Mouse (Mus musculus): ENCODE measurements around the gene Zwilch. TPM values are rescaled to one million over a fixed set of nuclear protein-coding genes. Genes with fewer than 3 reads are reported as not detected.
"Not testable (repeated sequence)": the region's sequence is repeated elsewhere in the genome, so short reads cannot be mapped to it uniquely, and the experiment has no call there.

Zwilch gene
- polyA plus RNA-seq, 1 experiment = 4.4 TPM

- TF ChIP-seq GATA1 (IDR thresholded peaks at IDR 0.05; ENCODE audit: borderline replicate concordance, low read length) = no peak
- no peak for TF ChIP-seq FLI1 (IDR thresholded peaks at IDR 0.05; ENCODE audit: low read length)
- Histone ChIP-seq H3K4me3 (replicated peaks) (no peak overlapping the region), H3K27me3 (replicated peaks) (no peaks in the 10 kb centered on the region), H3K36me3 (replicated peaks; ENCODE audit: low read length) (peaks cover 93% of the 10 kb centered on the region), H3K4me1 (peaks cover 37% of the 10 kb centered on the region), H3K9me3 (no peaks in the 10 kb centered on the region)
These were observed 34.7 kb upstream of the Zwilch start for GRCm38 (mm10) chr9:64207509-64208084.

- peaks cover 10% of the 10 kb centered on the region for H3K4me1 ChIP-seq
- H3K9me3 ChIP-seq = no peaks in the 10 kb centered on the region
- no peak overlapping the region for H3K4me3 ChIP-seq (replicated peaks)
- no peaks in the 10 kb centered on the region for H3K27me3 ChIP-seq (replicated peaks)
- peaks cover 92% of the 10 kb centered on the region for H3K36me3 ChIP-seq (replicated peaks; ENCODE audit: low read length)
- no peak for TF ChIP-seq GATA1 (IDR thresholded peaks at IDR 0.05; ENCODE audit: borderline replicate concordance, low read length)
- no peak for TF ChIP-seq FLI1 (IDR thresholded peaks at IDR 0.05; ENCODE audit: low read length)
These were observed 30.0 kb upstream of the Zwilch start for GRCm38 (mm10) chr9:64202866-64203265.

GRCm38 (mm10) chr9:64202331-64202730 is 29.4 kb upstream of the Zwilch start:
- no peaks in the 10 kb centered on the region for H3K27me3 ChIP-seq (replicated peaks)
- H3K4me3 ChIP-seq (replicated peaks) = no peak overlapping the region
- H3K9me3 ChIP-seq = no peaks in the 10 kb centered on the region
- peaks cover 92% of the 10 kb centered on the region for H3K36me3 ChIP-seq (replicated peaks; ENCODE audit: low read length)
- TF ChIP-seq FLI1 (IDR thresholded peaks at IDR 0.05; ENCODE audit: low read length) (no peak), GATA1 (IDR thresholded peaks at IDR 0.05; ENCODE audit: borderline replicate concordance, low read length) (no peak)
- peaks cover 10% of the 10 kb centered on the region for H3K4me1 ChIP-seq

- Histone ChIP-seq H3K27me3 (replicated peaks) (no peaks in the 10 kb centered on the region), H3K36me3 (replicated peaks; ENCODE audit: low read length) (peaks cover 91% of the 10 kb centered on the region), H3K4me1 (peaks cover 10% of the 10 kb centered on the region), H3K9me3 (no peaks in the 10 kb centered on the region), H3K4me3 (replicated peaks) (no peak overlapping the region)
- no peak for TF ChIP-seq FLI1 (IDR thresholded peaks at IDR 0.05; ENCODE audit: low read length)
- TF ChIP-seq GATA1 (IDR thresholded peaks at IDR 0.05; ENCODE audit: borderline replicate concordance, low read length) = no peak
These were observed 27.0 kb upstream of the Zwilch start for GRCm38 (mm10) chr9:64199897-64200296.

GRCm38 (mm10) chr9:64198763-64199418 is 26.0 kb upstream of the Zwilch start:
- not testable (repeated sequence) for H3K27me3 ChIP-seq (replicated peaks); H3K9me3 ChIP-seq; H3K4me3 ChIP-seq (replicated peaks)
- H3K36me3 ChIP-seq (replicated peaks; ENCODE audit: low read length) = peaks cover 94% of the 10 kb centered on the region
- H3K4me1 ChIP-seq = peaks cover 10% of the 10 kb centered on the region

- Histone ChIP-seq H3K27me3 (replicated peaks) (no peaks in the 10 kb centered on the region), H3K36me3 (replicated peaks; ENCODE audit: low read length) (peaks cover 94% of the 10 kb centered on the region), H3K4me3 (replicated peaks) (no peak overlapping the region), H3K9me3 (no peaks in the 10 kb centered on the region), H3K4me1 (peaks cover 10% of the 10 kb centered on the region)
- TF ChIP-seq GATA1 (IDR thresholded peaks at IDR 0.05; ENCODE audit: borderline replicate concordance, low read length) (no peak), FLI1 (IDR thresholded peaks at IDR 0.05; ENCODE audit: low read length) (no peak)
These were observed 25.3 kb upstream of the Zwilch start for GRCm38 (mm10) chr9:64198068-64198762.

- no peaks in the 10 kb centered on the region for H3K9me3 ChIP-seq
- no peak for TF ChIP-seq GATA1 (IDR thresholded peaks at IDR 0.05; ENCODE audit: borderline replicate concordance, low read length)
- H3K4me1 ChIP-seq = peaks cover 3% of the 10 kb centered on the region
- H3K4me3 ChIP-seq (replicated peaks) = no peak overlapping the region
- H3K27me3 ChIP-seq (replicated peaks) = no peaks in the 10 kb centered on the region
- peaks cover 94% of the 10 kb centered on the region for H3K36me3 ChIP-seq (replicated peaks; ENCODE audit: low read length)
These were observed 24.6 kb upstream of the Zwilch start for GRCm38 (mm10) chr9:64197524-64197923.

GRCm38 (mm10) chr9:64195554-64195953 is 22.6 kb upstream of the Zwilch start:
- Histone ChIP-seq H3K4me3 (replicated peaks) (no peak overlapping the region), H3K27me3 (replicated peaks) (no peaks in the 10 kb centered on the region), H3K36me3 (replicated peaks; ENCODE audit: low read length) (peaks cover 96% of the 10 kb centered on the region), H3K9me3 (no peaks in the 10 kb centered on the region), H3K4me1 (no peaks in the 10 kb centered on the region)
- no peak for TF ChIP-seq FLI1 (IDR thresholded peaks at IDR 0.05; ENCODE audit: low read length)
- TF ChIP-seq GATA1 (IDR thresholded peaks at IDR 0.05; ENCODE audit: borderline replicate concordance, low read length) = no peak

- H3K27me3 ChIP-seq (replicated peaks) = no peaks in the 10 kb centered on the region
- no peak overlapping the region for H3K4me3 ChIP-seq (replicated peaks)
- no peaks in the 10 kb centered on the region for H3K4me1 ChIP-seq
- TF ChIP-seq FLI1 (IDR thresholded peaks at IDR 0.05; ENCODE audit: low read length) (no peak), GATA1 (IDR thresholded peaks at IDR 0.05; ENCODE audit: borderline replicate concordance, low read length) (no peak)
- H3K36me3 ChIP-seq (replicated peaks; ENCODE audit: low read length) = peaks cover 96% of the 10 kb centered on the region
- no peaks in the 10 kb centered on the region for H3K9me3 ChIP-seq
These were observed 21.0 kb upstream of the Zwilch start for GRCm38 (mm10) chr9:64193879-64194278.

GRCm38 (mm10) chr9:64184166-64184840 is 11.4 kb upstream of the Zwilch start:
- no peaks in the 10 kb centered on the region for H3K9me3 ChIP-seq
- H3K27me3 ChIP-seq (replicated peaks) = no peaks in the 10 kb centered on the region
- H3K4me1 ChIP-seq = peaks cover 10% of the 10 kb centered on the region
- no peak overlapping the region for H3K4me3 ChIP-seq (replicated peaks)
- TF ChIP-seq FLI1 (IDR thresholded peaks at IDR 0.05; ENCODE audit: low read length) = no peak
- no peak for TF ChIP-seq GATA1 (IDR thresholded peaks at IDR 0.05; ENCODE audit: borderline replicate concordance, low read length)
- peaks cover 87% of the 10 kb centered on the region for H3K36me3 ChIP-seq (replicated peaks; ENCODE audit: low read length)

GRCm38 (mm10) chr9:64183295-64183694 is 10.4 kb upstream of the Zwilch start:
- Histone ChIP-seq H3K36me3 (replicated peaks; ENCODE audit: low read length) (peaks cover 83% of the 10 kb centered on the region), H3K4me1 (peaks cover 14% of the 10 kb centered on the region)
- not testable (repeated sequence) for H3K27me3 ChIP-seq (replicated peaks); H3K4me3 ChIP-seq (replicated peaks); H3K9me3 ChIP-seq
